Mouse (Mus musculus): ENCODE data around the gene 9930104L06Rik. TPM values are rescaled to one million over a fixed set of nuclear protein-coding genes. Genes with fewer than 3 reads are reported as not detected.

The 9930104L06Rik gene
- polyA plus RNA-seq, 1 experiment from 2014 or later = 10.6 TPM

GRCm38 (mm10) chr4:124959062-124959461 is 22.2 kb downstream of the 9930104L06Rik start:
- no peak for DNase-seq (ENCODE audit: low spot score)

GRCm38 (mm10) chr4:124960940-124961339 is 24.1 kb downstream of the 9930104L06Rik start:
- DNase-seq (ENCODE audit: low spot score) = no peak

GRCm38 (mm10) chr4:124962576-124962975 is 25.7 kb downstream of the 9930104L06Rik start:
- DNase-seq (ENCODE audit: low spot score) = no peak

GRCm38 (mm10) chr4:124964912-124965599 is 28.2 kb downstream of the 9930104L06Rik start:
- no peak for DNase-seq (ENCODE audit: low spot score)

- no peak for DNase-seq (ENCODE audit: low spot score)
Measured at GRCm38 (mm10) chr4:124968711-124969110, 31.9 kb downstream of the 9930104L06Rik start.

- DNase-seq (ENCODE audit: low spot score) = peak; percentile 14
Measured at GRCm38 (mm10) chr4:124969219-124969848, 32.5 kb downstream of the 9930104L06Rik start.

- DNase-seq (ENCODE audit: low spot score) = no peak
Measured at GRCm38 (mm10) chr4:124970194-124970593, 33.3 kb downstream of the 9930104L06Rik start.

- no peak for DNase-seq (ENCODE audit: low spot score)
Measured at GRCm38 (mm10) chr4:124970677-124971076, 33.8 kb downstream of the 9930104L06Rik start.

- no peak for DNase-seq (ENCODE audit: low spot score)
Measured at GRCm38 (mm10) chr4:124971094-124971493, 34.2 kb downstream of the 9930104L06Rik start.

GRCm38 (mm10) chr4:124972316-124972715 is 35.5 kb downstream of the 9930104L06Rik start:
- DNase-seq (ENCODE audit: low spot score) = no peak

- no peak for DNase-seq (ENCODE audit: low spot score)
Measured at GRCm38 (mm10) chr4:124973296-124973695, 36.4 kb downstream of the 9930104L06Rik start.

- no peak for DNase-seq (ENCODE audit: low spot score)
Measured at GRCm38 (mm10) chr4:124978201-124978600, 41.4 kb downstream of the 9930104L06Rik start.

- DNase-seq (ENCODE audit: low spot score) = peak; percentile 57
Measured at GRCm38 (mm10) chr4:124983893-124984526, 47.2 kb downstream of the 9930104L06Rik start.

GRCm38 (mm10) chr4:124984871-124985670 is 48.2 kb downstream of the 9930104L06Rik start:
- DNase-seq (ENCODE audit: low spot score) = no peak

GRCm38 (mm10) chr4:124985671-124986602 is 49.1 kb downstream of the 9930104L06Rik start, which contains the start of gene Rspo1:
Gene Rspo1, plus strand, starts transcription at chr4:124986430.
- no peak for DNase-seq (ENCODE audit: low spot score)

- no peak for DNase-seq (ENCODE audit: low spot score)
Measured at GRCm38 (mm10) chr4:124986739-124987710, 50.2 kb downstream of the 9930104L06Rik start.

GRCm38 (mm10) chr4:124987711-124988097 is 50.9 kb downstream of the 9930104L06Rik start:
- DNase-seq (ENCODE audit: low spot score) = no peak

- no peak for DNase-seq (ENCODE audit: low spot score)
Measured at GRCm38 (mm10) chr4:124988382-124988781, 51.5 kb downstream of the 9930104L06Rik start.

- DNase-seq (ENCODE audit: low spot score) = peak; percentile 15
Measured at GRCm38 (mm10) chr4:124989787-124990253, 53.0 kb downstream of the 9930104L06Rik start.
